Mouse (Mus musculus) midbrain, embryonic 10.5 days (tissue): ENCODE measurements around the gene Saa1. TPM values are rescaled to one million over a fixed set of nuclear protein-coding genes. Genes with fewer than 3 reads are reported as not detected.

Experiments
- DNase-seq: peaks from one replicate; pipeline ENCODE4 v3.0.0-alpha.2; 2017; ENCODE audit warnings: low spot score
- H3K27ac ChIP-seq: fragments of 300-500 bp; sonication (generic); replicated peaks from 2 replicates; pipeline ENCODE4 v1.5.1; 2016; ENCODE audit warnings: mild to moderate bottlenecking
- H3K27me3 ChIP-seq: fragments of 300-500 bp; sonication (generic); 2 replicates; pipeline ENCODE4 v1.6.1; 2016; ENCODE audit warnings: low read depth, mild to moderate bottlenecking; ENCODE audit not compliant: poor library complexity, severe bottlenecking
- H3K36me3 ChIP-seq: fragments of 300-500 bp; sonication (generic); 2 replicates; pipeline ENCODE4 v1.6.1; 2016; ENCODE audit warnings: mild to moderate bottlenecking, moderate library complexity
- H3K4me1 ChIP-seq: fragments of 300-500 bp; sonication (generic); 2 replicates; pipeline ENCODE4 v1.6.1; 2016
- H3K4me3 ChIP-seq: fragments of 300-500 bp; sonication (generic); 2 replicates; pipeline ENCODE4 v1.5.1; 2016; ENCODE audit warnings: mild to moderate bottlenecking, moderate library complexity
- H3K9me3 ChIP-seq: fragments of 300-500 bp; sonication (generic); replicated peaks from 2 replicates; pipeline ENCODE4 v1.6.1; 2016; ENCODE audit warnings: mild to moderate bottlenecking
- WGBS: fragments of 180-500 bp; shearing (Covaris S2); methylation state at CpG from one replicate; pipeline ENCODE4 v1.1.7; 2016; 5-methylcytosine and 5-hydroxymethylcytosine counted together
- polyA plus RNA-seq: library from polyadenylated mRNA; unstranded; fragments of >200 nt; fragmentation: Nextera tagmentation; extraction: Ambion mirVana; gene quantifications from 2 replicates; pipeline ENCODE4 v1.2.1, GENCODE M21; 2016

Saa1 gene
- polyA plus RNA-seq, 1 experiment from 2014 or later = 0.21 TPM

GRCm38 (mm10) chr7:46738561-46739460 is 4.0 kb downstream of the Saa1 start:
- Histone ChIP-seq H3K9me3 (no peaks in the 10 kb centered on the region), H3K27ac (no peak overlapping the region), H3K4me3 (no peak overlapping the region), H3K4me1 (no peaks in the 10 kb centered on the region), H3K36me3 (no peaks in the 10 kb centered on the region), H3K27me3 (no peaks in the 10 kb centered on the region)
- 86% methylated on average over 12 of the region's 12 CpGs for WGBS
- no peak for DNase-seq

GRCm38 (mm10) chr7:46734983-46735382 is 7.8 kb downstream of the Saa1 start:
- Histone ChIP-seq H3K4me3 (no peak overlapping the region), H3K4me1 (no peaks in the 10 kb centered on the region), H3K36me3 (no peaks in the 10 kb centered on the region), H3K9me3 (no peaks in the 10 kb centered on the region), H3K27me3 (no peaks in the 10 kb centered on the region), H3K27ac (no peak overlapping the region)
- no peak for DNase-seq
- 83% methylated on average over 2 of the region's 2 CpGs for WGBS

GRCm38 (mm10) chr7:46732458-46732857 is 10.3 kb downstream of the Saa1 start, which contains the start of gene Saa4:
Gene Saa4 (minus strand): TSS chr7:46732603.
- H3K9me3 ChIP-seq = no peaks in the 10 kb centered on the region
- 85% methylated on average over 4 of the region's 4 CpGs for WGBS

GRCm38 (mm10) chr7:46727584-46727983 is 15.2 kb downstream of the Saa1 start:
- H3K27ac ChIP-seq = no peak overlapping the region
- H3K4me3 ChIP-seq = no peak overlapping the region
- no peaks in the 10 kb centered on the region for H3K9me3 ChIP-seq
- H3K36me3 ChIP-seq = no peaks in the 10 kb centered on the region
- 85% methylated on average over 1 of the region's 1 CpGs for WGBS
- no peaks in the 10 kb centered on the region for H3K27me3 ChIP-seq
- DNase-seq = no peak
- no peaks in the 10 kb centered on the region for H3K4me1 ChIP-seq

More at GRCm38 (mm10) chr7:46732458-46732857, 10.3 kb downstream of the Saa1 start, which contains the start of gene Saa4:
- Histone ChIP-seq H3K4me1 (no peaks in the 10 kb centered on the region), H3K27ac (no peak within 1 kb of the TSS), H3K36me3 (no peaks in the 10 kb centered on the region), H3K4me3 (no peak within 1 kb of the TSS), H3K27me3 (no peaks in the 10 kb centered on the region)
- no peak for DNase-seq

GRCm38 (mm10) chr7:46724396-46724795 is 18.4 kb downstream of the Saa1 start:
- Histone ChIP-seq H3K27ac (no peak overlapping the region), H3K9me3 (no peaks in the 10 kb centered on the region), H3K4me1 (no peaks in the 10 kb centered on the region), H3K4me3 (no peak overlapping the region), H3K36me3 (no peaks in the 10 kb centered on the region), H3K27me3 (0 out of 2 replicates have a peak, but pooled peaks cover 7% of the 10 kb centered on the region)
- 83% methylated on average over 5 of the region's 5 CpGs for WGBS
- DNase-seq = no peak

GRCm38 (mm10) chr7:46723849-46724248 is 18.9 kb downstream of the Saa1 start:
- no peaks in the 10 kb centered on the region for H3K4me1 ChIP-seq
- WGBS = 92% methylated on average over 3 of the region's 3 CpGs

GRCm38 (mm10) chr7:46723354-46723753 is 19.4 kb downstream of the Saa1 start:
- 97% methylated on average over 6 of the region's 6 CpGs for WGBS
- Histone ChIP-seq H3K4me1 (no peaks in the 10 kb centered on the region), H3K36me3 (no peaks in the 10 kb centered on the region), H3K4me3 (no peak overlapping the region), H3K27ac (no peak overlapping the region), H3K27me3 (0 out of 2 replicates have a peak, but pooled peaks cover 7% of the 10 kb centered on the region), H3K9me3 (no peaks in the 10 kb centered on the region)
- DNase-seq = no peak

More at GRCm38 (mm10) chr7:46723849-46724248, 18.9 kb downstream of the Saa1 start:
- H3K9me3 ChIP-seq = no peaks in the 10 kb centered on the region
- 0 out of 2 replicates have a peak, but pooled peaks cover 7% of the 10 kb centered on the region for H3K27me3 ChIP-seq
- no peak for DNase-seq
- no peaks in the 10 kb centered on the region for H3K36me3 ChIP-seq
- H3K27ac ChIP-seq = no peak overlapping the region
- no peak overlapping the region for H3K4me3 ChIP-seq

- no peaks in the 10 kb centered on the region for H3K9me3 ChIP-seq
- H3K27me3 ChIP-seq = 0 out of 2 replicates have a peak, but pooled peaks cover 7% of the 10 kb centered on the region
- H3K36me3 ChIP-seq = no peaks in the 10 kb centered on the region
- H3K4me3 ChIP-seq = no peak overlapping the region
- H3K27ac ChIP-seq = no peak overlapping the region
- no peak for DNase-seq
- 81% methylated on average over 9 of the region's 9 CpGs for WGBS
- H3K4me1 ChIP-seq = no peaks in the 10 kb centered on the region
These were observed 22.3 kb downstream of the Saa1 start for GRCm38 (mm10) chr7:46720460-46720859.

GRCm38 (mm10) chr7:46719526-46719925 is 23.3 kb downstream of the Saa1 start:
- H3K27ac ChIP-seq = no peak overlapping the region
- WGBS = 88% methylated on average over 7 of the region's 7 CpGs
- DNase-seq = no peak
- no peak overlapping the region for H3K4me3 ChIP-seq
- no peaks in the 10 kb centered on the region for H3K4me1 ChIP-seq
- no peaks in the 10 kb centered on the region for H3K9me3 ChIP-seq
- H3K36me3 ChIP-seq = no peaks in the 10 kb centered on the region
- H3K27me3 ChIP-seq = 0 out of 2 replicates have a peak, but pooled peaks cover 7% of the 10 kb centered on the region

GRCm38 (mm10) chr7:46718591-46719270 is 24.0 kb downstream of the Saa1 start:
- H3K9me3 ChIP-seq = no peaks in the 10 kb centered on the region
- 86% methylated on average over 7 of the region's 7 CpGs for WGBS
- no peak overlapping the region for H3K4me3 ChIP-seq

GRCm38 (mm10) chr7:46716897-46717296 is 25.9 kb downstream of the Saa1 start:
- no peak for DNase-seq
- no peaks in the 10 kb centered on the region for H3K4me1 ChIP-seq
- H3K9me3 ChIP-seq = no peaks in the 10 kb centered on the region
- 74% methylated on average over 5 of the region's 5 CpGs for WGBS
- no peak overlapping the region for H3K4me3 ChIP-seq
- H3K36me3 ChIP-seq = no peaks in the 10 kb centered on the region
- H3K27me3 ChIP-seq = 0 out of 2 replicates have a peak, but pooled peaks cover 7% of the 10 kb centered on the region
- no peak overlapping the region for H3K27ac ChIP-seq

More at GRCm38 (mm10) chr7:46718591-46719270, 24.0 kb downstream of the Saa1 start:
- 0 out of 2 replicates have a peak, but pooled peaks cover 7% of the 10 kb centered on the region for H3K27me3 ChIP-seq
- H3K27ac ChIP-seq = no peak overlapping the region
- no peaks in the 10 kb centered on the region for H3K4me1 ChIP-seq
- DNase-seq = no peak
- H3K36me3 ChIP-seq = no peaks in the 10 kb centered on the region

GRCm38 (mm10) chr7:46715600-46715999 is 27.2 kb downstream of the Saa1 start, which contains the start of gene Saa3:
Gene Saa3 (minus strand): TSS chr7:46715700.
- 90% methylated on average over 5 of the region's 5 CpGs for WGBS
- Histone ChIP-seq H3K36me3 (no peaks in the 10 kb centered on the region), H3K9me3 (no peaks in the 10 kb centered on the region), H3K27me3 (0 out of 2 replicates have a peak, but pooled peaks cover 7% of the 10 kb centered on the region), H3K4me3 (no peak within 1 kb of the TSS), H3K4me1 (no peaks in the 10 kb centered on the region), H3K27ac (no peak within 1 kb of the TSS)
- no peak for DNase-seq
